Mouse (Mus musculus) bone marrow, adult 2 months (tissue): ENCODE measurements around the gene Ak3. TPM values are rescaled to one million over a fixed set of nuclear protein-coding genes. Genes with fewer than 3 reads are reported as not detected.

ENCODE experiments used
- H3K27ac ChIP-seq: fragments of 200-500 bp; 2 replicates; pipeline ENCODE4 v1.5.1; 2012; ENCODE audit warnings: low read depth, mild to moderate bottlenecking, control low read depth, inconsistent platforms, low read length; ENCODE audit not compliant: control insufficient read depth, poor library complexity, insufficient read depth
- H3K4me1 ChIP-seq: fragments of 200-500 bp; 2 replicates; pipeline ENCODE4 v1.6.1; 2011; ENCODE audit warnings: low read length; ENCODE audit not compliant: control insufficient read depth, insufficient read depth
- H3K4me3 ChIP-seq: fragments of 200-500 bp; replicated peaks from 2 replicates; pipeline ENCODE3; 2011; ENCODE audit warnings: mild to moderate bottlenecking, low read depth, low read length, control low read depth; ENCODE audit not compliant: control insufficient read depth
- CTCF ChIP-seq: fragments of 200-500 bp; IDR thresholded peaks from 2 replicates; pipeline ENCODE4 v1.5.1; 2011; ENCODE audit warnings: low read length, control low read depth; ENCODE audit not compliant: control insufficient read depth, insufficient read depth
- POLR2A ChIP-seq: fragments of 200-500 bp; IDR thresholded peaks from 2 replicates; pipeline ENCODE4 v1.6.1; 2011; ENCODE audit warnings: low read depth, mild to moderate bottlenecking, control low read depth, low read length, borderline replicate concordance; ENCODE audit not compliant: control insufficient read depth
- WGBS: fragments of 180-500 bp; shearing (Covaris S2); methylation state at CpG from one replicate; pipeline ENCODE4 v1.1.7; 2018; 5-methylcytosine and 5-hydroxymethylcytosine counted together
- polyA plus RNA-seq: library from polyadenylated mRNA; stranded (reverse); fragments of >200 nt; gene quantifications from 2 replicates; pipeline ENCODE4 v1.2.4, GENCODE M21; 2011; ENCODE audit warnings: low replicate concordance; ENCODE audit not compliant: missing spikeins, insufficient read depth, insufficient read length

The Ak3 gene
- polyA plus RNA-seq, 1 experiment: 20.2 TPM

DNA sequence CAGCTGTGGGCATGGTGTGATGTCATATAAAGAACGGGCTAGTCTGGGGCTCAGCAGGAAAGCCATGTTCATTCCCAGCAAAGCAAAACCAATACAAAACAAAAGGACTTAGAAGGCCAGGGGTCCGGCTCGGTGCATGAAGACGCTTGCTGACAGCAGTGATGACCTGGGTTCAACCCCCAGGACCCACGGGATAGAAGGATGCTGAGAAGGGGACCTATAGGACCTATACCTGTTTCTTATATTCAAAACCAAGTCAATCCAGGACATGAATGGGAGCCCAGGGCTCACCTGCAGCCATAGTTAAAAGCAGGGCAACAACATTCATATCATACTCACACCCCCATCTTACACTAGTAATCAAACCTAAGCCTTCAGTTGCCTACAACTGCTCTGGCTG is 15.2 kb upstream of the Ak3 start:
- no peak overlapping the region for H3K27ac ChIP-seq
- no peaks in the 10 kb centered on the region; the same call in 1 of the 2 replicates for H3K4me1 ChIP-seq
- no peak for TF ChIP-seq CTCF
- TF ChIP-seq POLR2A: no peak
- WGBS: 79% methylated on average over 5 of the region's 5 CpGs
- no peak overlapping the region for H3K4me3 ChIP-seq

DNA sequence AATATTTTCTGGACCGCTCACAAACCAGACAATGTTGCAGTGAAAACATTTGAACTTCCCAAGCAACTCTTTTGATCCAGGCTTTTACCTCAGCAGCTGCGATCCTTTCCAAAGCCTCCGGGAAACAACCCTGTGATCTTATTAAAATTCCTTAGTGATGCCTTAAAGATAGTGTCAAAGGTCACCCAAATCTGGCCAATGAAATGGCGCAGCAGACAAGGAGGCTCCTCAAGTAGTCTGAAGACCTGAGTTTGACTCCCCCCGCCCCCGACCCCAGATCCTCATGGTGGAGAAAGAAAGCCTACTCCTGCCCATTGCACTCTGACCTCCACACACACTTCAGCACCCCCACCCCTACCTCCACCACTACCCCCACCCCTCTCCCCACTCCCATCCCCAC is 12.5 kb upstream of the Ak3 start:
- 89% methylated on average over 6 of the region's 6 CpGs for WGBS

DNA sequence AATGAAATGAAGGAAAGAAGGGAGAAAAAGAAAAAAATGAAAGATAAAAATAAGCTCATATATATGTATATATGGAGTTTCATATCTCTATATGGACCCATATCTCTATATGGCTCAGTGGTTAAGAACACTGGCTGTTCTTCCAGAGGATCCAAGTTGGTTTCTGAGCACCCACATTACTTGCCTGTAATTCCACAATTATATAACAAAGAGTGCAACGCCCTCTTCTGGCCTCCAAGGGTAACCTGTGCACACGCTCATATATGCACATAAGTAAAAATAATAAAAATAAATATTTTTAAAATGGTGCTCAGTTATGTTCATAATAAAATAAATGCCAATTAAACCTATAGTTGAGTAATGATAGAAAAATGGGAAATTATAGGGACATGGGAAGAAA is 11.9 kb upstream of the Ak3 start:
- H3K27ac ChIP-seq: no peak overlapping the region
- H3K4me3 ChIP-seq: no peak overlapping the region
- no peak for TF ChIP-seq POLR2A
- TF ChIP-seq CTCF: no peak
- H3K4me1 ChIP-seq: no peaks in the 10 kb centered on the region; the same call in 1 of the 2 replicates
- WGBS: 76% methylated on average over 2 of the region's 2 CpGs

More for the DNA sequence above, 12.5 kb upstream of the Ak3 start:
- Histone ChIP-seq H3K4me1 (no peaks in the 10 kb centered on the region; the same call in 1 of the 2 replicates), H3K27ac (no peak overlapping the region), H3K4me3 (no peak overlapping the region)
- TF ChIP-seq POLR2A: no peak
- no peak for TF ChIP-seq CTCF

DNA sequence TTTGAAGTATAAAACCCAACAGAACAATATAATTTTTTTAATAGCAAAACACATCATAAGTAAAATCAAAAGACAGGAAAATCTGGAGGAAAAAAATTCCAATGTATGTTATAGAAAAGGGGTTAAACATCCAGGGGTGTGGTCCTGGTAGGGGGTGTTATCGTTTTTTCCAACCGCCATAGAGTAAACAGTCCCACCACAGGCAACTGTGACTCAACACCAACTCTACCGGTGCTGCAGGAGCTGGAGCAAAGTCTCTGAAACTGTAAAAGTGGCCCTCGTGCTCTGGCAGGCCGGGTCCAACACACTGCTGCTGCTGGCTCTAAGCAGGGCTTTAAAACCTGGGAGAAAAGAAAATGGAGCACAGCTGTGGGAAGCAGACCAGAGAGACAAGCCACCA is 11.0 kb upstream of the Ak3 start:
- TF ChIP-seq CTCF (no peak), POLR2A (no peak)
- no peaks in the 10 kb centered on the region for H3K4me1 ChIP-seq
- WGBS: 69% methylated on average over 5 of the region's 5 CpGs
- H3K27ac ChIP-seq: no peak overlapping the region
- H3K4me3 ChIP-seq: no peak overlapping the region

- no peak overlapping the region for H3K4me3 ChIP-seq
- H3K27ac ChIP-seq: no peak overlapping the region
- no peak for TF ChIP-seq CTCF
- TF ChIP-seq POLR2A: no peak
- 85% methylated on average over 4 of the region's 4 CpGs for WGBS
- H3K4me1 ChIP-seq: no peaks in the 10 kb centered on the region
Measured at GRCm38 (mm10) chr19:29055469-29055868, 7.7 kb upstream of the Ak3 start.

- no peak for TF ChIP-seq CTCF
- TF ChIP-seq POLR2A: no peak
- no peak overlapping the region for H3K27ac ChIP-seq
- H3K4me3 ChIP-seq: no peak overlapping the region
- 79% methylated on average over 6 of the region's 6 CpGs for WGBS
- no peaks in the 10 kb centered on the region for H3K4me1 ChIP-seq
Measured at GRCm38 (mm10) chr19:29054594-29054993, 6.8 kb upstream of the Ak3 start.

- Histone ChIP-seq H3K27ac (no peak overlapping the region), H3K4me1 (no peaks in the 10 kb centered on the region), H3K4me3 (no peak overlapping the region)
- WGBS: 76% methylated on average over 12 of the region's 12 CpGs
- no peak for TF ChIP-seq CTCF
Measured at GRCm38 (mm10) chr19:29052786-29053185, 5.0 kb upstream of the Ak3 start.

GRCm38 (mm10) chr19:29050186-29050980 is 2.6 kb upstream of the Ak3 start:
- H3K4me1 ChIP-seq: no peaks in the 10 kb centered on the region; the same call in 1 of the 2 replicates
- 82% methylated on average over 9 of the region's 9 CpGs for WGBS
- no peak overlapping the region for H3K27ac ChIP-seq
- TF ChIP-seq POLR2A (no peak), CTCF (no peak)
- H3K4me3 ChIP-seq: no peak overlapping the region
